In the genomic region with DNA sequence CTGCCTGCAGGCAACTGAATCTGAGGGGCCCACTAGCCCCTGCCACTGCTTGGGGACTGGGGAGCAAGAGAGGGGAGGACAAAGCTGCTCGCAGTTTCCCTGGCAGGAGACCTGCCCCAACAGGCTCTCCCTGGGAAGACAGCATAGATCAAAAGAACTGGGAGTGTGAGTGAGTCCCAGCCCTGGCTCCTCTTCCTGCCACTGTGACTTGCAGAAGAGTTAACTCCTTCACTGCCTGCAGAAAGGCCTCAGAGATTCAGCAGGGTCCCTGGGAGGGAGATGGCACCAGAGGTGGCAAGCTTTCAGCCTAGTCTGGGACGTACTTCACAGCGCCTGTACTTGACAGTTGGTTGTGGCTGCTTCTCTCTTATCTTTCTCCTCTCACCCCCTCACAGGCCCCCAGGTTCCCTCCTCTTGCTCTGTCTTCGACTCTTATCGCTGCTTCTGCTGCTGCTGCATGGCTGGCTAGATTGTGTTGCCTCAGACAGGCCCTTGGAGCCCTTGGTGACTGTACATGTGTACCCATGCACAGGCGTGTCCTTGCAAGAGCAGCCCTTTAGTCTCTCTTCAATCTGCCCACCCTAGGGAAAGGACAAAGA, we compare ENCODE assay signal across 8 mouse cellular contexts. TPM values are rescaled to one million over a fixed set of nuclear protein-coding genes. Genes with fewer than 3 reads are reported as not detected.
DNase-seq lines count a peak whose midpoint lies in the region; ATAC-seq lines count a peak whose summit lies in the region.

No protein-coding gene starts in this region.

- peak overlapping the region; percentile 22 for H3K4me2 ChIP-seq in lung, embryonic 15.5 days

- H3K9ac ChIP-seq in lung, embryonic 15.5 days: peak overlapping the region; percentile 8; the same call in 1 of the 2 replicates

- H3K27me3 ChIP-seq in lung, embryonic 15.5 days: no peaks in the 10 kb centered on the region
- H3K27me3 ChIP-seq in limb, embryonic 10.5 days (ENCODE audit: low read depth, poor library complexity, severe bottlenecking): no peaks in the 10 kb centered on the region

- peaks cover 21% of the 10 kb centered on the region for H3K4me1 ChIP-seq in lung, embryonic 15.5 days
- peaks cover 23% of the 10 kb centered on the region for H3K4me1 ChIP-seq in limb, embryonic 10.5 days

- ATAC-seq in lung, embryonic 15.5 days (ENCODE audit: borderline replicate concordance, extremely low read depth, low FRiP score, low TSS enrichment): peak; percentile 80

- 15% methylated on average over 6 of the region's 6 CpGs for WGBS in lung, embryonic 15.5 days
- 11% methylated on average over 6 of the region's 6 CpGs for WGBS in limb, embryonic 10.5 days

- H3K4me3 ChIP-seq in lung, embryonic 15.5 days: no peak overlapping the region
- peak overlapping the region; percentile 11; the same call in 1 of the 2 replicates for H3K4me3 ChIP-seq in limb, embryonic 10.5 days

- H3K27ac ChIP-seq in lung, embryonic 15.5 days: peak overlapping the region; percentile 69
- peak overlapping the region; percentile 74 for H3K27ac ChIP-seq in limb, embryonic 10.5 days

- no peaks in the 10 kb centered on the region for H3K9me3 ChIP-seq in lung, embryonic 15.5 days
- no peaks in the 10 kb centered on the region for H3K9me3 ChIP-seq in limb, embryonic 10.5 days (replicated peaks)

- no peak for DNase-seq in lung, postnatal 36 days
- peak; percentile 69 for DNase-seq in embryo, embryonic 9.5 days (ENCODE audit: extremely low spot score)
- peak; percentile 56 for DNase-seq in limb, embryonic 10.5 days (ENCODE audit: low spot score)
- DNase-seq in spleen, postnatal 10 days (ENCODE audit: low spot score in 2 of 2): peak; percentile 74 to 76
- no peak for DNase-seq in cerebellum, postnatal 14 days
- DNase-seq in adrenal gland, postnatal 4 days (ENCODE audit: low spot score in 2 of 2): no peak
- DNase-seq in adrenal gland, postnatal 25 days: no peak

- 0 out of 2 replicates have a peak, but pooled peaks cover 3% of the 10 kb centered on the region for H3K36me3 ChIP-seq in lung, embryonic 15.5 days
- no peaks in the 10 kb centered on the region for H3K36me3 ChIP-seq in limb, embryonic 10.5 days

RNA-seq across cellular contexts. Expression of a gene that starts 11.3 kb away (rescaled TPM):
- 144 and 155 TPM in 2 replicates for polyA plus RNA-seq in lung, embryonic 15.5 days (2015; fragmentation: Nextera tagmentation; extraction: Ambion mirVana)
- polyA plus RNA-seq in limb, embryonic 10.5 days (2016; fragmentation: Nextera tagmentation; extraction: Ambion mirVana): 187 and 191 TPM in 2 replicates
- total RNA-seq in adrenal gland, postnatal 4 days (2021): 10 to 100 TPM; 88.2 to 89.0 TPM
- 59.0 and 84.6 TPM in 2 replicates for total RNA-seq in adrenal gland, postnatal 25 days (2021)

RNA-seq across cellular contexts. Expression of a gene that starts 34.3 kb away (rescaled TPM):
- polyA plus RNA-seq in lung, embryonic 15.5 days (2015; fragmentation: Nextera tagmentation; extraction: Ambion mirVana): 1.4 and 2.7 TPM in 2 replicates
- 0.74 and 2.9 TPM in 2 replicates for polyA plus RNA-seq in limb, embryonic 10.5 days (2016; fragmentation: Nextera tagmentation; extraction: Ambion mirVana)
- total RNA-seq in adrenal gland, postnatal 4 days (2021): 1 to 10 TPM; 6.4 to 7.6 TPM
- total RNA-seq in adrenal gland, postnatal 25 days (2021): 7.4 and 9.4 TPM in 2 replicates

Comparison
In these comparisons a context has a peak if more than half of its experiments do, and no peak if none do; other contexts are left out.
1. DNase-seq: peak in embryo, embryonic 9.5 days (single experiment), limb, embryonic 10.5 days (single experiment) and spleen, postnatal 10 days (2 of 2); none in lung, postnatal 36 days (single experiment), cerebellum, postnatal 14 days (0 of 2), adrenal gland, postnatal 4 days (0 of 2) and adrenal gland, postnatal 25 days (single experiment).